Mouse (Mus musculus) embryonic fibroblast, embryonic 13.5 days (primary cell): ENCODE measurements around the gene Olfr657. TPM values are rescaled to one million over a fixed set of nuclear protein-coding genes. Genes with fewer than 3 reads are reported as not detected.

ENCODE experiments used
- H3K27ac ChIP-seq: 2 replicates; pipeline ENCODE4 v1.5.1; 2012; ENCODE audit warnings: low read length, control low read depth, inconsistent platforms; ENCODE audit not compliant: insufficient read depth
- H3K4me1 ChIP-seq: 2 replicates; pipeline ENCODE4 v1.6.1; 2011; ENCODE audit warnings: low read length; ENCODE audit not compliant: control insufficient read depth, insufficient read depth
- H3K4me3 ChIP-seq: 2 replicates; pipeline ENCODE4 v1.5.1; 2011; ENCODE audit warnings: mild to moderate bottlenecking, control low read depth, low read length; ENCODE audit not compliant: insufficient read depth
- CTCF ChIP-seq: IDR thresholded peaks from 2 replicates; pipeline ENCODE4 v1.5.1; 2011; ENCODE audit warnings: mild to moderate bottlenecking, control low read depth, low read length, moderate library complexity, borderline replicate concordance; ENCODE audit not compliant: insufficient read depth
- POLR2A ChIP-seq: IDR thresholded peaks from 2 replicates; pipeline ENCODE4 v1.6.1; 2011; ENCODE audit warnings: low read depth, mild to moderate bottlenecking, control low read depth, low read length, moderate library complexity
- polyA plus RNA-seq: library from polyadenylated mRNA; stranded (reverse); fragments of >200 nt; gene quantifications from 2 replicates; pipeline ENCODE4 v1.2.4, GENCODE M21; 2011; ENCODE audit warnings: low read depth; ENCODE audit not compliant: missing spikeins, insufficient read length

The Olfr657 gene
- polyA plus RNA-seq, 1 experiment = not detected

GRCm38 (mm10) chr7:104646841-104647482, 22.4 kb downstream of the Olfr657 start, which contains the start of gene Olfr658:
Olfr658 (minus strand) TSS chr7:104647305.
- TF ChIP-seq CTCF (peak; percentile 57; the same call in 1 of the 2 replicates), POLR2A (no peak)
- Histone ChIP-seq H3K4me1 (no peaks in the 10 kb centered on the region), H3K27ac (no peak within 1 kb of the TSS), H3K4me3 (no peak within 1 kb of the TSS)

- Histone ChIP-seq H3K4me3 (no peak within 1 kb of the TSS), H3K27ac (no peak within 1 kb of the TSS), H3K4me1 (no peaks in the 10 kb centered on the region)
- TF ChIP-seq CTCF (no peak), POLR2A (no peak)
Observed at GRCm38 (mm10) chr7:104666453-104666852, 41.9 kb downstream of the Olfr657 start, which contains the start of gene Olfr659. Olfr659 (plus strand) TSS chr7:104666753.

GRCm38 (mm10) chr7:104686201-104686600, 61.6 kb downstream of the Olfr657 start, which contains the start of gene Olfr661:
Olfr661 (plus strand) TSS chr7:104686501.
- H3K27ac ChIP-seq = no peak within 1 kb of the TSS
- no peak for TF ChIP-seq CTCF
- TF ChIP-seq POLR2A = no peak

More at GRCm38 (mm10) chr7:104686201-104686600, 61.6 kb downstream of the Olfr657 start, which contains the start of gene Olfr661:
- H3K4me3 ChIP-seq = no peak within 1 kb of the TSS
- H3K4me1 ChIP-seq = no peaks in the 10 kb centered on the region

Other genes with a start within 250 kb of the Olfr657 start
- not detected in 2 replicates for gene Trim30c, start 224.0 kb upstream of the Olfr657 start, polyA plus RNA-seq
- gene Trim30a, start 159.6 kb upstream of the Olfr657 start, polyA plus RNA-seq = 7.6 and 10.4 TPM in 2 replicates
- gene Trim30d, start 116.9 kb upstream of the Olfr657 start, polyA plus RNA-seq = 7.3 and 8.6 TPM in 2 replicates
- not detected in 2 replicates for gene Olfr651, start 74.7 kb upstream of the Olfr657 start, polyA plus RNA-seq
- not detected in 2 replicates for gene Olfr652, start 63.9 kb upstream of the Olfr657 start, polyA plus RNA-seq
- not detected in 2 replicates for gene Olfr653, start 47.5 kb upstream of the Olfr657 start, polyA plus RNA-seq
- gene Olfr654, start 37.8 kb upstream of the Olfr657 start, polyA plus RNA-seq = not detected in 2 replicates
- gene Olfr655, start 23.0 kb upstream of the Olfr657 start, polyA plus RNA-seq = not detected in 2 replicates
- not detected in 2 replicates for gene Olfr656, start 10.8 kb upstream of the Olfr657 start, polyA plus RNA-seq
- not detected in 2 replicates for gene Olfr658, start 22.5 kb downstream of the Olfr657 start, polyA plus RNA-seq
- not detected in 2 replicates for gene Olfr659, start 42.0 kb downstream of the Olfr657 start, polyA plus RNA-seq
- gene Olfr661, start 61.7 kb downstream of the Olfr657 start, polyA plus RNA-seq = not detected in 2 replicates
- not detected in 2 replicates for gene Usp17le, start 152.7 kb downstream of the Olfr657 start, polyA plus RNA-seq
- not detected in 2 replicates for gene Usp17lb, start 217.8 kb downstream of the Olfr657 start, polyA plus RNA-seq
- not detected in 2 replicates for gene Usp17la, start 232.2 kb downstream of the Olfr657 start, polyA plus RNA-seq